Mouse (Mus musculus) cerebellum, adult 11-12 months (tissue): ENCODE data around the gene Chaf1a.
A peak's percentile ranks its signal among the peaks of the same experiment; 100 is the strongest.
"Not testable (repeated sequence)": the region's sequence is repeated elsewhere in the genome, so short reads cannot be mapped to it uniquely, and the experiment has no call there.

Experiments
- DNase-seq: peaks from one replicate; pipeline ENCODE4 v3.0.0; 2022

The Chaf1a gene

DNA sequence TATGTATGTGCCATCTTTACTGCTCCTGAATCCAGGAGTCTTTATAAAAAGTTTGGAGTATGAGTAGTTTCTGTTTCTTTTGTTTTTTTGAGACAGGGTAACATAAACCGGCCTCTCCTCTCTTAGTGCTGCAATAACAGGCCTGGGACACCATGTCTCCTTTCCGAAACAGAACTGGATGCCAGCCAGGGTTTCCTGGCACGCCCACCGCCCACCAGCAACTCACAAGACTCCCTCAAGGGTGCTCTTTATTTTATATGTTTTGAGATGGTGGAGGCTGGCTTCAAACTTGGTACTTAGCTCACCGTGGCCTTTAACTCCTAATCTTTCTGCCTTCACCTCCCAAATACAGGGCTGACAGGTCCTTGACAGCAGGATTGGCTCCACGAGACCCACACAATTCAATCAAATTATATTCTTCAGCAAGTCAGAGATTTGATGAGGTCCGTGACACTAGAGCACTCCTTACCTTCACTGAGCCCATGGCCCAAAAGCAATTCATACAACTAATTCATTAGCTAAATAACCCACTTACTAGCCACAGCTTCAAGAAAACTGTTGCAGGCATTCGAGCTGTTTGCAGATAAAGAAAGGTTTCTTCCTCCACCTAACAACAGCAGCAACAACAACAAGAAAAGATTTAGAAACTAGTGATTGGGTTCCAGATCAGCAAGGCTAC, 1.5 kb upstream of the Chaf1a start:
- peak; percentile 69 for DNase-seq

DNA sequence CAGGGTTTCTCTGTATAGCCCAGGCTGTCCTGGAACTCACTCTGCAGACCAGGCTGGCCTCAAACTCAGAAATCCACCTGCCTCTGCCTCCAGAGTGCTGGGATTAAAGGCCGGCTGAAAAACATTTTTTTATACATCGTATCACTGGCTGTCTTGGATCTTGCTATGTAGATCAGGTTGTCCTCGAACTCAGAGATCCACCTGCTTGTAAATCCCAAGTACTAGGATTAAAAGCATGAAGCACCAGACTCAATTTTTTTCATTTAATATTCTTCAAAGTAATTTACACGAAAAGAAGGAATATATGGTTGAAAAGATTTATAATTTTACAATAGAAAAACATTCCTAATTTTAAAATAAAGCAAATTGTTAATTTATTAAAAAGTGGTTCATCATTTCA, 894 bp upstream of the Chaf1a start:
- DNase-seq, result no peak

DNA sequence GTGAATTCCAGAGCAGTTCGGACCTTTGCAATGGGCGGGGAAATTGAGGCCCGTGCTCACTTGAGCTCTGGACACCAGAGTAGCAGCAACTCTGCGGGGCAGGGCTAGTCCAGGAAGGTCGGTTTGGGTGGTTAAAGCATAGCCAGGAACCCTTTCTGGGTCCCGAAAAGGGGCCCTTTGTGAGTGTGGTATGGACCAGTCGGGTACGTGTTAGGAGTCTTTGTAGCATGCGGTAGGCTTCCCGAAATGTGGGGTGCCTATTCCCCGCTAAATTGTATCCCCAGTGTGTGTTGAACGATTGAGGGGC, 571 bp downstream of the Chaf1a start:
- DNase-seq, result no peak

DNA sequence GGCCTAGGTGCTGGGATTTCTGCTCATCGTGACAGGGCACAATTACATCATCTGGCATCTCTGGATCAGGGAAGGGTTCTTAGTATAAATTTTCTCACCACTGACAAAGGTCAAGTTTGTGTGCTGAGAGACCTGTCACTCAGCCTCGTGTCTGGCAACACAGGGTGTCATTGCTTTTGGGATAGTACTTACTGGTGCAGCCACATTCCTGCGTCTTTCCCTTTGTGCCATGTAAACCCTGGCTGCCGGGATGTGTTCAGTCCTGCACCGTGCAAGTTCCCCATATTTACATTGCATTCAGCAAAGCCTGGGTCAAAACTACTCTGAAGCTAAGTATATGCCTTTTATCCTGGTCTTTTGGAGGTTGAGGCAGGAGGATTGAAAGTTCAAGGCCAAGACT, 11.1 kb downstream of the Chaf1a start:
- no peak for DNase-seq

DNA sequence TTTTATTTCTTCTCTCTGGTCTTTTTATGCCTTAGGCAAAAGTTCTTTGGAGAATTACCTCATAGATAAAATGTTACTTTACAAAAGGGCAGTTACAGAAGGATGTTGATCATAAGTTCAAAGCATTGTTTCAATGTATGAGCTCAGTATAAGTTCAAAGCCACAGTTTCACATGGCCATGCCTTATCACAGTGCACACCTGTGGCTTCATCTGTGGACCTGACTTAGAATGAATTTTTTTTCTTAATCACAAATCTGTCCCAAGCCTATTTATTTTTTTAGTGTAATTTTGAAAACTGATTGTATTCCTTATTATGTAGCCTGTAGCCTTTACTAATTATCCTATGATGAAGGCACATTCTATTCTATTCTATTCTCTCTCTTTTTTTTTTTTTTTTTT, 14.7 kb downstream of the Chaf1a start:
- DNase-seq, result no peak

DNA sequence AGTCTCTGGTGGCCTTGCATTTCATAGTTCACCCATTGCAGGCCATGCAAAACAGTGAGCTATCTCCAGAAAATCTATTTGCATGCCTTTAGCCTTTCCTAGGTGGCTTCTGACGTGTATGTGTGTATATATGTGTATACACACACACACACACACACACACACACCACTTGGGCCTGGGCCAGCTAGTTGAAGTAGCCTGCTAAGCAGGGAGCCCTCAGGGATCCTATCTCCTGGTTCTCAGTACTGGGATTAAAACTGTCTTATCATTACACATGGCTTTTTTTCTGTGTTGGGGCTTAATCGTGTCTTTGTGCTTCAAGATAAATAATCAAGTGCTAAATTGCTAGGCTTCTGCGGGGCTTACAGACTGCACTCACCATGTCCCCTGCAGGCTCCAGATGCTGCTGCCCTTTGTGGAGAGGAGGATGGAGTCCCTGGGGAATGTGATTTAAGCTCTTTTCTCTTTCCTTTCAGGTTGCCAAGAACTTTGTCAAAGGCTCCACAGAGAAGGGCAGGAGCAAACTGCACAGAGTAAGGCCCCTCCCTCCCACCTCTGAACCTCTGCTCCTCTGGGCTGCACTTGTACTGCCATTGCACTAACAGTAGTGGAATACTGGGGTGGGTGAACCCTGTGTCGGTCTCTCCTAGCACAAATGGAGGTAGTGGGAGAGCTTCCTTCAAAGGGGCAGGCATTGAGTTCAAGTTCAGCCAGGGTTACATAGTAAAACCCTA, 15.9 kb downstream of the Chaf1a start:
- no peak for DNase-seq

DNA sequence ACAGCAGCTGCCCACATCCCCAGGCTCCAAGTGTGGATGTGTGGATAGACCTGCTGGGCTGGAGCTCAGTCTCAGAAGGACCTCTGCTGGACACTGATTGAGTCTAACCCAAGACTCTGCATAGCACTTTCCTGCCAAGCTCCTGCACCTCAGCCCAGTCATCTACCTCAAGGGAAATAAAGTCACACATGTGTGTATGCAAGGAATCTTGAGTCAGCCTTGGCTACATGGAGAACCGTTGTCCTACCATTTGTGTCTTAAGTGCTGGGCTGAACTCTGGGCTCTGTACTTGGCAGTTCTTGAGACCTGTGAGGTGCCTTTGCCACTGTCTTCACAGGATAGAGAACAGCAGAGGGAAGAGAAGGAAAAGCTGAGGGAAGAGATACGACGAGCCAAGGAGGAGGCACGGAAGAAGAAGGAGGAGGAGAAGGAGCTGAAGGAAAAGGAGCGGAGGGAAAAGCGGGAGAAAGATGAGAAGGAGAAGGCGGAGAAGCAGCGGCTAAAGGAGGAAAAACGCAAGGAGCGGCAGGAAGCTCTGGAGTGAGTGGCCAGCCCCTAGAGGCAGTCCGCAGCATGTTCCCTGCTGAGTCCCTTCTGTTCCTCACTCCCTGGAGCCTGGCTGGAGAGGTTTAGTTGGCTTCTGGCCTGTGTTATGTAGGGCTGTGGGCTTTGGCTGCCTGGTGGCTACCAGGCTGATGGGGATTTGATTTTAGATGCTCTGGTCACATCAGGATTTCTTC, 17.3 kb downstream of the Chaf1a start:
- peak; percentile 74 for DNase-seq

DNA sequence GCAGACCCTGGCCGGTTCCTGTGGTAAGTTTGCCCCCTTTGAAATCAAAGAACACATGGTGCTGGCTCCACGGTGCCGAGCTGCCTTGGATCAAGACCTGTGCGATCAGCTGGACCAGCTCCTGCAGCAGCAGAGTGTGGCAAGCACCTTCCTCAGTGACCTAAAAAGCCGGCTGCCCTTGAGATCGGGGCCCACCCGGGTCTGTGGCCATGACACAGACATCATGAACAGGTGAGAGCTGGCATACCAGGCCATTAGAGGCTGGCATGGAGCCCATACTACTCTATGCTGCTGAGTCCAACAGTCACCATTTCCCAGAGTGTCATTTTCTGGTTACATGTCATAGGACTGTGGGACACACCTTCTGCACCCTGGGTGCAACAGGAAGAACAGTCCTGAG, 21.8 kb downstream of the Chaf1a start:
- no peak for DNase-seq

DNA sequence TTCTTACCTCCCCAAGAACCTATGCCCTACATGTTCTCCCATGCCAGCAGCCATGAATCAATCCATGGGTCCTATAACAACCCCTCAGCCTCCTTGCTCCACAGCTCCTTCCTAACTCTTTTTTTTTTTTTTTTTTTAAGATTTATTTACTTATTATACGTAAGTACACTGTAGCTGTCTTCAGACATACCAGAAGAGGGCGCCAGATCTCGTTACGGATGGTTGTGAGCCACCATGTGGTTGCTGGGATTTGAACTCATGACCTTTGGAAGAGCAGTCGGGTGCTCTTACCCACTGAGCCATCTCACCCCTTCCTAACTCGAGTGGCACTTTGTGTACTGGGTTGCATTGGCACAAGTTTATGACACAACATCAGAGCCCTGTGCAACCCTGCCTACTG, 25.5 kb downstream of the Chaf1a start:
- DNase-seq, result not testable (repeated sequence)

DNA sequence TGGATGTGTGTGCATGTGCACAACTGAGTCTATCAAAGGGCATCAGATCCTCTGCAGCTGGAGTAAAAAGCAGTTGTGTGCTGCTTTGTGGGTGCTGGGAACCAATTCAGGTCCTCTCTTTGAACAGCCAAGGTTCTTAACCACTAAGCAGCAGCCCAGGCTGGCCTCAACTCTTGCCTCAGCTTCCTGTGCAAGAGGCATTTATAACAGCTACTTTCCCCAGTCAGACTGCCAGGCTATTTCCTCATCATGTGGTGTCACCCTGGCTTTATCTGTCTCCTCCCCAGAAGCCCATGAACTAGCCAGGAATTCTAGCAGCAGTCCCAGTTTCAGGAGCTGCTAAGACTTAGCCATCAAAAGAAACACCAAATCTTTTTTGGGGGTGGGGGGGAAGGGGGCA, 26.2 kb downstream of the Chaf1a start:
- no peak for DNase-seq

DNA sequence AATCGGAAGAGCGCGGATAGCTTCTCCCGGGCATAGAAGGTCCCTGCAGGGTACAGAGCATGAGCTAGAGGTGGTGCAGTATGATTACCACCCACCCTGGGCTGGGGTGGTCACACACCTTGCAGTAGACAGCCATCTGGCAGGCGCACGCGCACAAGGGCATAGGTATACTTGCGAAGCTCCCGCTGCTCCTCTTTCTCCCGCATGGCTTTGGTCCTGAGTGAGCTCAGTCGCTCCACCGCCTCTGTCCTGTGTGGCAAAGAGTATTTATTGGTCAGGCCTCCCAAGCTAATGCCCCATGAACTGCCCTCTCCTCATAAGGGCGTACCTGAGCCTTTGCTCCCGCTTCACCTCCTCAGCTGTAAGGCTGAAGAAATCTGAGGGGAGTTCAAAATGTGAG, 28.8 kb downstream of the Chaf1a start:
- DNase-seq, result peak; percentile 19

DNA sequence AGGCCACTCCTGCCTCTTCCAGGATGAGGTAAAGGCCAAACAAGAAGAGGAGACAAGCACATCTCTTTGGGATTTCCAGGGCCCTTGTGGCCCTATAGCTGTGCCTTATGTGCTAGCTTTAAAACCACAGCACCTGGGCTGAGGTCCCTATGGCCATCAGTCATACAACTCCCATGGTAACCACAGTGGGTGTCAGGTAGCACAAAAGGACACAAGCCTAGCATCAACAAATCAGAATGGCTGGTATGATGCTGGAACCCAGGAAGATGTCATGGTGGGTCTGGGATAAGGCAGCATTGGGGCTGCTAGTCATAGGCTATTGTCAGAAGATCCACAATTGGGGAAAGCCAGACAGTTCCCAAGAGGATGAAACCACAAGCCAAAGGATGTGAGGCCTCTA, 30.9 kb downstream of the Chaf1a start:
- DNase-seq, result no peak

DNA sequence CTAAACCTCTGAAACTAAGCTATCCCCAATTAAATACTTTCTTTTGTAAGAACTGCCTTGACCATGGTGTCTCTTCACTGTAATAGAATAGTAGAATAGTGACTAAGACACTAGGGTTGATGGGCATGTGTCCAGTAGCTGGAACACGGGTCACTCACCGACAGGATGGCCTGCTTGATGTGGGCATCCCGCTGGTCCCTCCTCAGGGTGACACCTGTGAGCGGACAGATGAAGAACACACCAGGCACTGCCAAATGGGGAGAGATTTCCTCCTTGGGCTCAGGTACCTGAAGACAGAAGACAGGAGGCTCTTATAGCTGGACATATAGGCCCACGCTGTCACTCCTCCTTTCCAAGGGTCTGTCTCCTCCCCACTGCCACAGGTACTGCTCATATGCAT, 32.0 kb downstream of the Chaf1a start:
- DNase-seq, result no peak

DNA sequence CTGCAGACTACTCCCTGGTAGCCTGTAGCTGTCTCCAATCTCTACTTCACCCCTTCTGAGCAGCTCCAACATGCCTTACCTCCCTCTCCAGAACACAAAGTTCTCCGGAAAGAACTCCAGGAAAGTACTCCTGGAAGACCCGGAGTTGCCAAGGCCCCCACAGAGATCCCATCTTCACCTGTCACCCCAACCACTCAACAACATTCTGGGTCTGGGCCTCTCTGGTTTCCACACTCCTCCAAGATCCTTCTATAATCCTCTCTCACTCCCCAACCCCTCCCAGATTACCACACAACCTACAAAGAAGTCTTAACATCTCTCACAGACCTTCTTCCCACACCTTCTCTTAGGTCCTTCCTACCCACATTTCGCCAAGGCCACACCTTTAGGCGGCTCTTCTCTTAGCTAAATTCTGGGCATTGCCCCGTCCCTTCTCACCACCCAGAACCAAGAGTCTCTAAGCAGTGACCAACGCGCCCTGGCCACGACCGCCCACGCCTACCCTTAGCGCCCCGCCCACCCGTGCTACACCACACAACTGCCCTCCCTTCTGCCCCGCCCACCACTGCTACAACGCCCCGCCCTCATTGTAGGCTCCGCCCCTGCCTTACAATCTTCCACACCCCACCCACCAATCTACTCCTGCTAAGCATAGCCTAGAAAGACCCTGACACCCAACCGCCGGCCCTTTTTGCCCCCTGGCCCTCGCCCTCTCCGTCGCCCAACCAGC, 34.0 kb downstream of the Chaf1a start:
- peak; percentile 78 for DNase-seq

DNA sequence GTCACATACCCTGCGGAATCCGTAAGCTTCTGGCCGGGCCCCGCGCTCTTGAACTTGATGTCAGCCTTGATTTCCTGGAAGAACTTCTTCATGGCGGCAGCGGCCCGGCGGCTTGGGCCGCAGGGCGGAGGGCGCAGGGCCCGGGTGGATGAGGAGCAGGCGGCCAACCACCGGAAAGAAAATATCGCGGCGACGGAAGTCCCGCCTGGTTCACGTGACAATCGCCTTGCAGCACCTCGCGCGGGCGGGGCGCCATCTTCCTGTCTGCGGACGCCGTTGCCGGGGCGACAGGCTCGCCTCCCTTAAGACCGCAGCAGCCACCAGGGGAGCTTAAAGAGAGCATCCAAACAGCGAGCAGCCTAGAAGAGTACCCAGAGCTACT, 34.6 kb downstream of the Chaf1a start, which contains the start of gene Ubxn6:
Gene Ubxn6, minus strand, starts transcription at position 202 of the 382 bp plus-strand sequence.
- DNase-seq, result peak; percentile 95

DNA sequence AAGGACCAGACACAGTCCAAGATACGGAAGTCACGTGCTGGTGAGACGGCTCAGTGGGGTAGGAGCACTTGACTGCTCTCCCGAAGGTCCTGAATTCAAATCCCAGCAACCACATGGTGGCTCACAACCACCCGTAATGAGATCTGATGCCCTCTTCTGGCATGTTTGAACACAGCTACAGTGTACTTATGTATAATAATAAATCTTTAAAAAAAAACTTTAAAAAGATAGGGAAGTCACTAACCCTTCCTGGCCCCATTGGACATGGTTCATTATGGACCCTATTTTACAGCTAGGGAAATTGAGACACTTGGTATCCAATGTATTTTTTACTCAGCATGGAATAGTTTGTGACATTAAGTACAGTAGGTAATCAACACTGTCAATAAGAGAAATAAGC, 37.3 kb downstream of the Chaf1a start:
- no peak for DNase-seq

DNA sequence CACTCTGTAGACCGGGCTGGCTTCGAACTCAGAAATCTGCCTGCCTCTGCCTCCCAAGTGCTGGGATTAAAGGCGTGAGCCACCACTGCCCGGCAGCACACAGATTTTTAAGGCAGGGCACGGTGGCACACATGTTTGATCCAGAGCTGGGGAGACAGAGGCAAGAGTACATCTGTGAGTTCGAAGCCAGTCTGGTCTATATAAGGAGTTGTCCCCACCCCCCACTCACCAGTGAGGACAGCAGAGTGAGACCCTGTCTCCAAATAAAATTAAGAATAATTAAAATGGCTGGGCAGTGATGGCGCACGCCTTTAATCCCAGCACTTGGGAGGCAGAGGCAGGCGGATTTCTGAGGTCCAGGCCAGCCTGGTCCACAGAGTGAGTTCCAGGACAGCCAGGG, 38.1 kb downstream of the Chaf1a start:
- peak; percentile 75 for DNase-seq

DNA sequence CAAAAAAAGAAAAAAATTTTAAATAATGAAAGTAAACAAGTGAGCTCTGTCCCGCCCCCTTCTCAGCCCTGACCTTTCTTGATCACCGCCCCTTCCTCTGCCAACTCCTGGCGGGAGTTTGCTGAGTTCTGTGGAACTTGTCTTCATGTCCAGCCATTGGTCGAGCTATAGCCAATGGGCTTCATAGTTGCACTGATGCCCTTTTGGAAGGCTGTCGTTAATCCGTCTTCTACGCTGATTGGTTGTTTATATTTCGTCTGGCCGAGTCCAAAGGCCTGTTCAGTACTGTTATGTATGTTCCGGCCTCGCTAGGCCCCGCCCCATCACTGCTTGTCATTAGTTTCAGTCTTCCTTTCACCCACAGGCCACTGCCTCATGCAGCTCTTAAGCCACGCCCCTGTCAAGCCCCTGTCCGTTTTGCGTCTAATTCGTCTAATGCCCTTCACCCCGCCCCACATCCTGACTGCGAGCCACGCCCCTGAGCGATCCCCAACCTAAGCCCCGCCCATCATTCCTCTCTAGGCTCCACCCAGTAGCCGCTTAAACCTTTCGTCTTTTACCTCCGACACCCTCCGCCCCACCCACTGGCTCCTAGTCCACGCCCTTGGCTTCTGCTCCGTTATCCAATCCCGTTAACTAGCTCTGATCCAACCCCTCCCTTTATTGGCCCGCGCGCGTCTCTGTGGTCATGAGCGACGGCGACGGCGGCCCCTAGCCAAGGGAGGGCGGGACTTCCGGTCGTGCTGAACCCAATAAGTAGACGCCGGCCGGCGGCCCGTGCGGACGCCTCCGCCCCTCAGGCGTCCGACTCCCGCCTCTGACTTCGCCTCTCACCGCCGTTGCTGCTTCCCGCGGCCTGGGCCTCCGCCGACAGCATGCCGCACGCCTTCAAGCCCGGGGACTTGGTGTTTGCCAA, 38.9 kb downstream of the Chaf1a start, which contains the start of gene Hdgfl2:
Gene Hdgfl2, plus strand, starts transcription at position 755 of the 916 bp plus-strand sequence.
- DNase-seq, result peak; percentile 100

DNA sequence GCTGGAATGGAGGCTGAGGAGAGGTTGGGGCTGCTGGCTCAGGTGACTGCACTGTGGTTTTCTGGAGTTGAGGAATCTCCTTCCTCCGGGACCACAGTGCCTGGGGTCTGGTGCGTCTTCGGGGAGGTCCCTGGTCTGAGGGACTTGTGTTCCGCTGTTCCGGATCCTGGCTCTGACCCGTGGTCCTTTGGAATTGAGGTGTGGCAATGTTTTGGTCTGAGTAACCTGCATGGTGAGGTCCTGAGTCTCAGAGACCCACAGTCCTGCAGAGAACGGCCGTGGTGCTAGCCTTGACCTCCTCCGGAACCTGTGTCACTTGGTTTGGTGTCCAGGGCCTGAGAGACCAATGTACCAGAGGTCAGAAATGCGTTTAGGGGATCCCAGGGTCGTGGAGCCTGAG, 39.7 kb downstream of the Chaf1a start:
- peak; percentile 69 for DNase-seq

DNA sequence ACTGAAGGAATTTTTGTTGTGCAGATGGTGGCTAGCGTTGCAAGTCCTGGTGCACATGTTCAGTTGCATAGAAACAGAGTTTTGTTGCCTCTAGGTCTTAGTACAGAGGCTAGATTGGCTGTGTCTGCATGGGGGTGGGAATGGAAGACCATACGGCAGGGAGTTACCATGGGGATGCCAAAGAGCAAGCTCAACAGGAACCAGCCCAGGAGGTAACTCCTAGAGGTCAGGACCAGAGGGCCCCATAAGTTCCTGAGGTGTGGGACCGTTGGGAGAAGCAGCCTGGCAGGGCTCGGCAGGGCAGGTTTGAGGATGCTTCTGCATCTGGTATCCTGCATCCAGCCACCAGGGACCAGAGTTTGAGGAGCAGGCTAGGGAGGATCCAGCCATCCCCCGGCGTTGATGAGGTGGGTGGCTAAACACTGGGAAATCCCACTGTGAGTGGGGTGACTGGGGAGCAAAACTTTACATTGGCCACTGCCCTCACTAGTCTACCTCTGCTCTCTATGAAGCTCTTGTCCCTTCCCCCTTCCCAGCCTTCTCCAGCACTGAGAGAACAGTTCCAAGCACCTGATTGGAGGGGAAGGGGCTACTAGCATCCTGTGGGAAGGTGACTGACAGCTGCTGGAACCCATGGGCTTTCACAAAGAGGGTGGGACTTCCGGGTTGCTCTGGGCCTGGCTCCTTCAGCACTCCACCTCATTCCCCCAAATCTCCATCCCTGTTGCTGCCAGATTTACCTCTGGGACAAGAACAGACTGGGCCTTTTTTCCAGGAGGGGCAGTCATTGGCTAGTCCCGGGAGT, 40.7 kb downstream of the Chaf1a start:
- peak; percentile 56 for DNase-seq

DNA sequence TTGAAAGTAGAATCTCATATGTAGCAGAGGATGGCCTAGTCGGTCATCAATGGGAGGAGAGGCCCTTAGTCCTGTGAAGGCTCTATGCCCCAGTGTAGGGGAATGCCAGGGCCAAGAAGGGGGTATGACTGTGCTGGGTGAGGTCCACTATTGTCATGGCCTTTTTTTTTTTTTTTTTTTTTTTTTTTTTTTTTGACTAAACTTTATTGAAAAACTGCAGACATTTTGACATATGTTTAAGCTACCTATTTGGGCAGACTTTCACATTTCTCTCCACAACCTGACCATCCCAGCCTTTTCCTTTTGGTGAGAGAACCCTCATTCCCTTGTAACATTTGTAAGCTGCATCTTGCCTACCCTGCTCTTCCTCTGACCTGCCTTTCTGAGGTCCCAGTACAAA, 52.1 kb downstream of the Chaf1a start:
- no peak for DNase-seq
